Mouse (Mus musculus) neural tube, embryonic 14.5 days (tissue): Measurements from ENCODE around the gene Ano2. TPM values are rescaled to one million over a fixed set of nuclear protein-coding genes. Genes with fewer than 3 reads are reported as not detected.

Experiments
- ATAC-seq: fragments of 200-750 bp; cut with Nextera tagmentation; 2 replicates; pipeline ENCODE4 v1.8.0; 2017; ENCODE audit warnings: low read depth, mild to moderate bottlenecking, moderate TSS enrichment, moderate library complexity
- H3K27ac ChIP-seq: fragments of 300-500 bp; sonication (generic); 2 replicates; pipeline ENCODE4 v1.5.1; 2014; ENCODE audit warnings: low read depth, mild to moderate bottlenecking, control low read depth, low read length, moderate library complexity, mixed read lengths
- H3K27me3 ChIP-seq: fragments of 300-500 bp; sonication (generic); 2 replicates; pipeline ENCODE4 v1.6.1; 2014; ENCODE audit warnings: low read length; ENCODE audit not compliant: control insufficient read depth, insufficient read depth
- H3K36me3 ChIP-seq: fragments of 300-500 bp; sonication (generic); 2 replicates; pipeline ENCODE4 v1.6.1; 2014; ENCODE audit warnings: low read length, mixed read lengths; ENCODE audit not compliant: control insufficient read depth, insufficient read depth
- H3K4me1 ChIP-seq: fragments of 300-500 bp; sonication (generic); 2 replicates; pipeline ENCODE4 v1.6.1; 2014; ENCODE audit warnings: low read length; ENCODE audit not compliant: control insufficient read depth, insufficient read depth
- H3K4me2 ChIP-seq: fragments of 300-500 bp; sonication (generic); 2 replicates; pipeline ENCODE4 v1.6.1; 2014; ENCODE audit warnings: mild to moderate bottlenecking, low read depth, low read length, control low read depth
- H3K4me3 ChIP-seq: fragments of 300-500 bp; sonication (generic); 2 replicates; pipeline ENCODE4 v1.5.1; 2014; ENCODE audit warnings: low read depth, low read length, control low read depth, mixed read lengths
- H3K9ac ChIP-seq: fragments of 300-500 bp; sonication (generic); replicated peaks from 2 replicates; pipeline ENCODE4 v1.6.1; 2014; ENCODE audit warnings: low read depth, mild to moderate bottlenecking, control low read depth, low read length, mixed read lengths
- H3K9me3 ChIP-seq: fragments of 300-500 bp; sonication (generic); 2 replicates; pipeline ENCODE4 v1.6.1; 2016; ENCODE audit warnings: low read length; ENCODE audit not compliant: control insufficient read depth
- WGBS: fragments of 180-500 bp; shearing (Covaris S2); extraction: QIAGEN DNeasy Blood & Tissue Kit; methylation state at CpG from one replicate; pipeline ENCODE4 v1.1.7; 2014; 5-methylcytosine and 5-hydroxymethylcytosine counted together
- polyA plus RNA-seq: library from polyadenylated mRNA; unstranded; fragments of >200 nt; fragmentation: Nextera tagmentation; extraction: Ambion mirVana; gene quantifications from 2 replicates; pipeline ENCODE4 v1.2.1, GENCODE M21; 2014

The Ano2 gene
- polyA plus RNA-seq, 1 experiment from 2014 or later = 0.96 TPM

- WGBS = 19% methylated on average over 2 of the region's 2 CpGs
- Histone ChIP-seq H3K4me3 (no peak overlapping the region), H3K9ac (no peak overlapping the region), H3K4me1 (no peaks in the 10 kb centered on the region), H3K36me3 (no peaks in the 10 kb centered on the region), H3K9me3 (no peaks in the 10 kb centered on the region), H3K27ac (no peak overlapping the region), H3K4me2 (no peak overlapping the region), H3K27me3 (no peaks in the 10 kb centered on the region)
- ATAC-seq = no peak
These were observed 311.6 kb downstream of the Ano2 start for GRCm38 (mm10) chr6:126001797-126002196.

DNA sequence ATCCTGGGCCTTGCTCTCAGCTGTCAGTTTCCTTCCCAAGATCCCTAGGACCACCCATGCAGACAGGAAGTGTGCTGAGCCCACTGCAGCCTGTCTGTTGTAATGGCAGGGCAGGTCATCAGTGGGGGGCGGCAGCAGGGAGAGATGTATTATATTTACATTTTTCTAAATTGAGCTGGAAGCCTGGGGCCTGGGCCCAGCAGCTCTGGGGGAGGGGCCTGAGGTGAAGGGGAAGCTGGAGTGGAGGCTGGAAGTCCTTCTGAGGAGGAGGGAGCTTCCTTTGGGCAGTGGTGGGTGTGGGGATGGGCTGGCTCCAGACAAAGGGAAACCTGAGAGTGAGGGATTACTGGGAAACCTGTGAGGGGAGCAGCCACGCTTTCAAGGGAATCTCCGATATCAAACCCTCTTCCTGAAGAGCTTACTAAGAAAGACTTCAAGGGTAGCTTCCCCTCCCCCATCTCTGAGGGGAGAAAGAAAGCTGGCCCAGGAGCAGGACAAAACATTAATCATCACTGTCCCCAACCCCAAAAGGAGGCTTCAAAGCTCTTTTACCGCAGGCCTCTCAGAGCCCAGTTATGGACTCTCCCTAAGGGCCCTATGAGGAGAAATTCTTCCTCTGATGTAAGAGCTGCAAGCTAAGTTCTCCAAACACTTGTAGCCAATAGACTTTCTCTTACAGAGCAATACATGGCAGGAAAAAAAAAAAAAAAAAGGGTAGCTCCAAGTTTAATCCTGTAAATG is 313.0 kb downstream of the Ano2 start:
- Histone ChIP-seq H3K36me3 (no peaks in the 10 kb centered on the region), H3K9me3 (no peaks in the 10 kb centered on the region), H3K4me3 (no peak overlapping the region), H3K27ac (no peak overlapping the region), H3K27me3 (no peaks in the 10 kb centered on the region), H3K9ac (no peak overlapping the region), H3K4me1 (no peaks in the 10 kb centered on the region), H3K4me2 (no peak overlapping the region)
- ATAC-seq = no peak
- WGBS = 22% methylated on average over 4 of the region's 4 CpGs

GRCm38 (mm10) chr6:126006647-126007046 is 316.4 kb downstream of the Ano2 start:
- Histone ChIP-seq H3K27ac (no peak overlapping the region), H3K4me2 (no peak overlapping the region), H3K27me3 (no peaks in the 10 kb centered on the region), H3K4me3 (no peak overlapping the region), H3K9ac (no peak overlapping the region), H3K36me3 (no peaks in the 10 kb centered on the region), H3K9me3 (no peaks in the 10 kb centered on the region), H3K4me1 (no peaks in the 10 kb centered on the region)
- WGBS = 93% methylated on average over 6 of the region's 6 CpGs
- ATAC-seq = no peak

GRCm38 (mm10) chr6:126009083-126009482 is 318.9 kb downstream of the Ano2 start:
- Histone ChIP-seq H3K4me2 (no peak overlapping the region), H3K4me3 (no peak overlapping the region), H3K27ac (no peak overlapping the region), H3K36me3 (no peaks in the 10 kb centered on the region), H3K27me3 (no peaks in the 10 kb centered on the region), H3K9me3 (no peaks in the 10 kb centered on the region), H3K9ac (no peak overlapping the region), H3K4me1 (no peaks in the 10 kb centered on the region)
- 60% methylated on average over 3 of the region's 3 CpGs for WGBS
- ATAC-seq = no peak

- ATAC-seq = no peak
- Histone ChIP-seq H3K9me3 (no peaks in the 10 kb centered on the region), H3K4me3 (no peak overlapping the region), H3K9ac (no peak overlapping the region), H3K4me2 (no peak overlapping the region), H3K27ac (no peak overlapping the region), H3K4me1 (no peaks in the 10 kb centered on the region), H3K27me3 (no peaks in the 10 kb centered on the region), H3K36me3 (no peaks in the 10 kb centered on the region)
- WGBS = 96% methylated on average over 2 of the region's 2 CpGs
These were observed 326.8 kb downstream of the Ano2 start for GRCm38 (mm10) chr6:126016991-126017390.

- Histone ChIP-seq H3K27me3 (no peaks in the 10 kb centered on the region), H3K4me1 (no peaks in the 10 kb centered on the region), H3K4me2 (no peak overlapping the region), H3K9ac (no peak overlapping the region), H3K36me3 (no peaks in the 10 kb centered on the region), H3K9me3 (no peaks in the 10 kb centered on the region), H3K4me3 (no peak overlapping the region), H3K27ac (no peak overlapping the region)
- WGBS = 75% methylated on average over 1 of the region's 1 CpGs
- no peak for ATAC-seq
These were observed 328.2 kb downstream of the Ano2 start for GRCm38 (mm10) chr6:126018411-126018810.

GRCm38 (mm10) chr6:126033693-126034402 is 343.6 kb downstream of the Ano2 start:
- H3K4me3 ChIP-seq = no peak overlapping the region
- no peaks in the 10 kb centered on the region for H3K4me1 ChIP-seq
- no peak overlapping the region for H3K9ac ChIP-seq
- H3K36me3 ChIP-seq = no peaks in the 10 kb centered on the region
- no peaks in the 10 kb centered on the region for H3K27me3 ChIP-seq
- H3K27ac ChIP-seq = no peak overlapping the region
- 81% methylated on average over 8 of the region's 8 CpGs for WGBS
- H3K4me2 ChIP-seq = no peak overlapping the region
- no peak for ATAC-seq
- H3K9me3 ChIP-seq = no peaks in the 10 kb centered on the region

DNA sequence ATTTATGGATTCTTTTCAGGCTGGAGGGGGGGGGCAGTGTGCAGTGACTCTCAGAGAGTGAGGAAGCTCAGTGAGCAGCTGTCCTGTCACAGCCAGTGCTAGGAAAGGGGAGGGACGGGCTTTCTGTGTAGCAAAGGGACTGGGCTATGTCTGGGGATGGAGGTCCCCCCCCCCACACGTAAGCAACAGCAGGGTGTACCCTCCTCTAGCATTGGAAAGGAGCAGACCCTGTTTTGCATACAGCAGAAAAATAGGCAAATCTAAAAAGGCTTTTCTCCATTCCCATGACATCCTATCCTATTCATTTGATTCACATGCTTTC is 344.1 kb downstream of the Ano2 start:
- 39% methylated on average over 2 of the region's 2 CpGs for WGBS
- no peak overlapping the region for H3K4me3 ChIP-seq
- H3K9ac ChIP-seq = no peak overlapping the region
- H3K27ac ChIP-seq = peak overlapping the region; percentile 2; the same call in 1 of the 2 replicates
- H3K36me3 ChIP-seq = no peaks in the 10 kb centered on the region
- ATAC-seq = peak; percentile 44; the same call in 1 of the 2 replicates
- no peaks in the 10 kb centered on the region for H3K27me3 ChIP-seq
- no peak overlapping the region for H3K4me2 ChIP-seq
- H3K4me1 ChIP-seq = no peaks in the 10 kb centered on the region
- H3K9me3 ChIP-seq = no peaks in the 10 kb centered on the region

DNA sequence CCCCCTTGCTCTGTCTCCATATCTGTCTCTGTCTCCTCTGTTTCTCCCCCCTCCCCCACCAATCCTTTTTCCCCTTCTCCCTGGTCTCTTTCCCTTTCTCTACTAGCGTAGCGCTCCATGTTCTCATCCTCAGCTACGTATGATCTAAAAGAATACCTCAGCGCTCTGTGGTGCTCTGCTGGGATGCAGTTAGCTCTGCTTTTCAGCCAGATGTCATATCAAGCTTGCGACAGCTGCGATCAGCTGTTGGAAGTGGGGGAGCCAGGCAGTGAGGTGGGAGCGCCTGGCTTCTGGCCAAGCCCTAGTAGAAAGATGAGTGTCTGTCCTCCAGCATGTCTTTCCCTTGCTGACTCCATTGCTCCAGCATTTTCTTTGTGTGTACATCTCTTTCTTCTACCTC is 344.5 kb downstream of the Ano2 start:
- ATAC-seq = peak; percentile 79
- H3K4me2 ChIP-seq = no peak overlapping the region
- H3K4me1 ChIP-seq = no peaks in the 10 kb centered on the region
- H3K27me3 ChIP-seq = no peaks in the 10 kb centered on the region
- H3K36me3 ChIP-seq = no peaks in the 10 kb centered on the region
- H3K4me3 ChIP-seq = no peak overlapping the region
- no peaks in the 10 kb centered on the region for H3K9me3 ChIP-seq
- WGBS = 67% methylated on average over 7 of the region's 7 CpGs
- no peak overlapping the region for H3K9ac ChIP-seq
- peak overlapping the region; percentile 2; the same call in 1 of the 2 replicates for H3K27ac ChIP-seq
